Mouse (Mus musculus) adrenal gland (tissue): Measurements from ENCODE around the gene Wwp2.

ENCODE experiments used
- intact Hi-C: fragments of 180-260 bp; cut with DNase I; formaldehyde crosslinking; loops from one replicate; pipeline ENCODE4 v1.15.1; 2025
- long read RNA-seq, 2 experiments: library from polyadenylated mRNA; unstranded; transcript quantifications; one replicate each; pipeline ENCODE4 v2.0.0; 2020; ENCODE audit warnings: borderline replicate concordance in 1 of 2; ENCODE audit not compliant: insufficient replicate concordance in 1 of 2

Wwp2 gene
- long read RNA-seq, experiment 1, full-length matches to known transcripts, result 7 of 15 reads
- long read RNA-seq, experiment 1, partial matches to known transcripts, result 1 of 15 reads
- long read RNA-seq, experiment 1, other reads (novel, unspliced or antisense), result 7 of 15 reads
- long read RNA-seq, experiment 2, full-length matches to known transcripts, result 5 of 9 reads
- long read RNA-seq, experiment 2, partial matches to known transcripts, result 0 of 9 reads
- long read RNA-seq, experiment 2, other reads (novel, unspliced or antisense), result 4 of 9 reads

DNA sequence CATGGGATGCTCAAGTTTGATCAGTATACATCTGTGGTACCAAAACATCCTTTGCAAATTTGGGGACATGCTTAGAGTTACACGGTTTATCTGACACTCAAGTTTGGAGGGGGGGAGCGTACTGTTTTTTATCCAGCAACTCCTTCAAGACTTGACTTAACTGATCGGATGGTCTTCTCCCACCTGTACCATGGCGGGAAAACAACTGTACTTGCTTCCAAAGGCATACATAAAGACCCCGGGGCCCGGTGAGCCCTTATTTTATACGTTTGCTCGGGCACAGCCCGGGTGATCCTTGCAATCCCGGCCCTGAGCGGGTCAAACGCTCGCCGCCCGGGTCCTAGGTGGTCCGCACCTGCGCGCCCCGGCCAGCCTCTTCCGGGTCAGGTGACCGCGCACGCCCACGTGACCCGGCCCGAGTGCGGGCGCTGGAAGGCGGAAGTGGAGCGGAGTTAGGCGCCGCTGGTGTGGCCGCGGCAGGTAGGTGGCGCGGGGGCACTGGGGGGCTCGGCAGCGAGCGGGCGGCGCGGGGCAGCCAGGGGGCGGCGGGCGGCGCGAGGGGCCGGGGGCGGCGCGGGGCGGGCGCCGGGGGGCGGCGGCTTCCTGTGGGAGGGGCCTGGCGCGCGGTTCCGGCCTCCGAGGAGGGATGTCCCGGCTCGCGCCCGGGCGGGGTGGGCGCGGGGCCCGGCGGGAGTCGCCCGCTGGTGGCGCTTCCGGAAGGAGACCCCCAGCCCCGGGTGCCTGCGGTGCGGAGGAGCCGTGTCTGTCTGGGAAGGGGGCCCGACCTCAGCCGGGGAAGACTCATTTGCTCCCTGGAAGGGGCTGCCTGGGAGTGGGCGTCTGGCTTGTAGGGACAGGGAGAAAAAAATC lies at the start of gene Wwp2:
Gene Wwp2 (plus strand): TSS at position 404 of the 870 bp plus-strand sequence.
- intact Hi-C loops, result no loop called here

DNA sequence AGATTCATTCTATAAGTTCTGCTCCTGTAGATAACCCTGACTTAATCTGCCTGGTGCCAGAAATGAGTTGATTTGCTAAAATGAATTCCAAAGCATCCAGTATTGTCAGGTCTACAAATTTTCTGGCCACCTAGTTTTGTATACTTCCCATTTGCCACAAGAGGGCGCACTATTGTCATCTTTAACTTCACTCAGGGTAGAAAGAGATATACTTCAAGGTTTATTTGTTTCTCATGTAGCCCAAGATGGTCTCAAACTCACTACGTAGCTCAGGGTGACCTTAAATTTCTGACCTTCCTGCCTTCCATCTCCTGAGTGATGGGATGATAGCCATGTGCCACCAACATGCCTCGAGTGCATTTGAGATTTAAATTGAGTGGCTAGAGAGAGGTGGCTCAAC lies 49.5 kb upstream of the Wwp2 start:
- intact Hi-C loops, result no loop called here

GRCm38 (mm10) chr8:107387861-107388260 lies 48.3 kb upstream of the Wwp2 start:
- intact Hi-C loops, result loop anchor here (2.0 kb wide), 1 partner anchor 37 kb away; the partner anchor contains the start of gene Nob1

GRCm38 (mm10) chr8:107389557-107389956 lies 46.6 kb upstream of the Wwp2 start:
- intact Hi-C loops, result loop anchor here (2.0 kb wide), 1 partner anchor 35 kb away; the partner anchor contains the start of gene Nob1

- intact Hi-C loops, result no loop called here
Measured at GRCm38 (mm10) chr8:107390476-107391135, 45.6 kb upstream of the Wwp2 start.

DNA sequence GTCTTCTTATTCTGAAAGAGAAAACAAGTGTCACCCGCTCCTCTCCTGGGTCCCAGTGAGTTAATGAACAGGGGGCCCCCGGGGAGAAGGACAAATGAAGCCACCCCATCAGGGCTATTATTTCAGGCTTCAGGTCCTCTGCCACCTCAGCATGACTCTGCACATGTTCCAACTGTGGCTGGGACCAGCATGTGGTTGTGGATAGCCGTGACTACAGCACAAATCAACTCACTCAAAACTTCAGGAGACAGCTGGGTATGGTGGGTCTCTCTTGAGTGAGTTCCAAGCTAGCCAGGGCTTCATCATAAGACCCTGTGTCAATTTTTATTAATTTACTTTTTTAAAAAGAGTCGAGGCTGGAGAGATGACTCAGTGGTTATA lies 45.0 kb upstream of the Wwp2 start:
- intact Hi-C loops, result no loop called here

- intact Hi-C loops, result no loop called here
Measured at GRCm38 (mm10) chr8:107395397-107395796, 40.8 kb upstream of the Wwp2 start.

DNA sequence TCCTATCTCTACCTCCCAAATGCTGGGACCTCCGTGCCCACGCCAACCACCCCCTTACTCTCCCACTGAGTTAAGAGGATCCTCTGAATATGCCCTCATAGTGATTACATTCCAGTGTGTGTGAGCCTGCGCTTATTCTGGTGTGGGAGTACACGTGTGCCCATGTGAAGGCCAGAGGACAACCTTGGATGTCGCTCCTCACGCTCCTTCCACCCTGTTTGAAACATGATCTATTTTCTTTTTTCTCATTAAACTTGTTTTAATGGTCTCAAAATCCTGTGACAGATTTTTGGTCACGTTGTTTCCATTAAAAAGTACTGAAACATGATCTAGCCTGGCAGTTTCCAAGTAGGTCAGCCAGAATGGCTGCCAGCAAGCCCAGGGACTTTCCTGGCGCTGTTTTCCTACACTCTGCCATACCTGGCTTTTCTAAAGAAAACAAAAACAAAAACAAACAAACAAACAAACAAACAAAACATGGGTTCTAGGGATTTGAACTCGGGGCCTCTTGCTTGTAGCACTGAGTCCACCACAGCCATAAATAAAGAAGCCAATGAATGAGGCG lies 40.0 kb upstream of the Wwp2 start:
- intact Hi-C loops, result no loop called here

DNA sequence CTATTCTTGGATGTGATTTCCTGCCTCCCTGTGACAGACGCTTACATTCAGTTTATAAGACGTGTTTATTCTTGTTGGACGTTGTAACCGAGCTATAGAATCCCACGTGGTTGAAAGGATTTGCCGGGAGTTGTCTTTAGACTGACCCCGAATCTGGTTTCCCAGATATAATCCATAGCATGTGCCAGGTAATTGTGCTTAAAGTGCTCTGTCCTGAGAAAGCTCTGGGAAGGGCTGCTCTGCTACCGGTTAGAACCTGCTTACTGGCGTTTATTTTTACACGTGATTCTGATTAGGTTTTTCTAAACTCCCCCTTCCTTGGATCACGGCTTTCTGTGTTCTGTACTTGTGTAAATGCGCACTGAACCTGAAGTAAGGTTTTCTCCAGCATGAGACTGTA lies 38.5 kb upstream of the Wwp2 start:
- intact Hi-C loops, result no loop called here

- intact Hi-C loops, result no loop called here
Measured at GRCm38 (mm10) chr8:107399495-107399894, 36.7 kb upstream of the Wwp2 start.

DNA sequence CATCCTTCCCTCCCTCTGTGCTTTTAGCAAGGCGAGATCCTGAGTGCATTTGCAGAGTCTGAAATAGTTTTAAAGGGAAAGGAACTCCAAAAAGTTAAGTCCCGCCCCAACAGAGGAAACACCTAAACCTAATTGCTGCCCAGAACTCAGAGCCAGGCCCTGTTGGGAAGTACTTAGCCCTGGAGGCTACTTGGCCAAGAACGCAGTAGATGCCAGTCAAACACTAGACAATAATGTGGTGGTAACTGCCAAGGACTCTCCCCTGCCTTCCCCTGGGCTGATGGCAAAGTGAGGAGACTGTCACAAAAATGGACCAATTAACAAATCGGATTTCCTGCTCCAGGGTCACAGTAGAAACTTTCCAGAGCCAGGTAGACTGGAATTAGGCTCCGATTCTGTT lies 34.3 kb upstream of the Wwp2 start:
- intact Hi-C loops, result no loop called here

- intact Hi-C loops, result no loop called here
Measured at GRCm38 (mm10) chr8:107403038-107403781, 33.0 kb upstream of the Wwp2 start, which contains the start of gene Nqo1. TSS of gene Nqo1 (minus strand) at chr8:107403206.

DNA sequence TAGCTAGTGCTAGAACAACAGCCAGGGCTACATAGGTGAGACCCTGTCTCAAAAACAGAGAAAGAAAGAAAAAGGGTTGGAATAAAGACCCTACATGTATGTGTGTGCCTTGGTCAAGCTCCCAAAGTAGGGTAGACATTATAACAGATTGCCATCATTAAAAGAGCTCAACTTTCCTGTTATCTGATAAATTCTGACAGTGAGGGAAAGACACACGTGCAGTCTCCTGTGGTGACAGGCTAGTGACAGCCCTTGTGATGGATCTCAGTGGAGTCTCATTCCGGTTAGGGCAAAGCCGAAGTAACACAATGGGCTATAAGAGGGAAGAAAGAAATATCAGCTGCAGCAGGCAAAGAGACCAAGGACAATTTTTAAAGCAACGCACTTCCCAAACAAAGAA lies 32.1 kb upstream of the Wwp2 start:
- intact Hi-C loops, result no loop called here

DNA sequence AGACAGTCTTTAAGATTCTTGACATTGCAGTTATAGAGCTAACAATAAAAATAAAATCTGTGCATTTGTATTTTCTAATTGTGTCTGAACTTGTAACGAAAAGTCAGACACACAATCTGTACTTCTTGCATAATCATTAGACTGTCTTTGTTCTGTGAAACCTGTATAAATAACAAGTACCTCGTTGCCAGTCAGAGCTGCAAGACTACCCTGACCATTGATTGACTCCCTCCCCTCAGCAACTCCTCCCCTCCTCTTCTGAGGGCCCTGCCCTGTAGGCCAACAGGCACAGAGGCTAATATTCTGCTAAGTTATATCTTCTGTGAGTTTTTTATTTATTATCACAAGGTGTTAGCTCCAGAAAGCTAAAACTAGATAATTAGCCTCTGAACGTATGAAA lies 30.2 kb upstream of the Wwp2 start:
- intact Hi-C loops, result no loop called here

GRCm38 (mm10) chr8:107411391-107411790 lies 24.8 kb upstream of the Wwp2 start:
- intact Hi-C loops, result no loop called here

GRCm38 (mm10) chr8:107412552-107412951 lies 23.6 kb upstream of the Wwp2 start:
- intact Hi-C loops, result no loop called here

DNA sequence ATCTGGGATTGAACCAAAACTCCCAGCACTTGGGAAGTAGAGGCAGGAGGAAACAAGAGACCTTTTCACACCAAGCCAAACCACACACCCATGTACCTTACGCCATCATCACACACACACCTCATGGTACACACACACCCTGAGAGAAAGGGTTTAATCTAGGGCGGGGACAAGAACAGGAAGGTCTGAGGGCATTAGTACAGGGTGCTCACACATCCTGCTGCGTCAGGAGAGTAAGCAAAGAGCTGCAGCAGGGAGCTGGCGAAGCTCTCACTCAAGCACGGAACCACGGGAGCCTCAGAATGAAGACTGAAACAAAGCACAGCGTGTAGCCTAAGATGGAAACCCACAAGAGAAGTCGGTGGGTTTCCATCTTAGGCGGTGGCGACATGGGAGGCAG lies 22.3 kb upstream of the Wwp2 start:
- intact Hi-C loops, result no loop called here

DNA sequence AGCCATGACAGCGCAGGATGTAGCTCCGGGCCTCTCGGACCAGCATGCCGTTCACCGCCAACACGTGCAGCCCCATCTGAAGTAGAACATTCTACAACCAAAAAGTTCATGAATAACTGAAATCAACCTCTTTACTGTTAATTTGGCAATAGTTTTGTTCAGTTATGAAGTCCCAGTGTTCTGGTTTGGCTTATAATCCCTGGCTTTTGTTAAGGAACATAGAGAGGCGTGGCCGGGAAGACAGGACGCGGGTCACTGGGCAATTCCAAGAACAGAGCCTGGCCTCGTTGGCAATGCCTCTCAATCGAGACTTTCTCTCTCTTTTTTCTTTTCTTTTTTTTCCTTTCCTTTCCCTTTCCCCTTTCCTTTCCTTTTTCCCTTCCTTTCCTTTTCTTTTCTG lies 19.2 kb upstream of the Wwp2 start:
- intact Hi-C loops, result no loop called here

GRCm38 (mm10) chr8:107424176-107424575 lies 12.0 kb upstream of the Wwp2 start:
- intact Hi-C loops, result loop anchor here (2.0 kb wide), 2 partner anchors 35 to 321 kb away; no protein-coding TSS in a partner anchor

DNA sequence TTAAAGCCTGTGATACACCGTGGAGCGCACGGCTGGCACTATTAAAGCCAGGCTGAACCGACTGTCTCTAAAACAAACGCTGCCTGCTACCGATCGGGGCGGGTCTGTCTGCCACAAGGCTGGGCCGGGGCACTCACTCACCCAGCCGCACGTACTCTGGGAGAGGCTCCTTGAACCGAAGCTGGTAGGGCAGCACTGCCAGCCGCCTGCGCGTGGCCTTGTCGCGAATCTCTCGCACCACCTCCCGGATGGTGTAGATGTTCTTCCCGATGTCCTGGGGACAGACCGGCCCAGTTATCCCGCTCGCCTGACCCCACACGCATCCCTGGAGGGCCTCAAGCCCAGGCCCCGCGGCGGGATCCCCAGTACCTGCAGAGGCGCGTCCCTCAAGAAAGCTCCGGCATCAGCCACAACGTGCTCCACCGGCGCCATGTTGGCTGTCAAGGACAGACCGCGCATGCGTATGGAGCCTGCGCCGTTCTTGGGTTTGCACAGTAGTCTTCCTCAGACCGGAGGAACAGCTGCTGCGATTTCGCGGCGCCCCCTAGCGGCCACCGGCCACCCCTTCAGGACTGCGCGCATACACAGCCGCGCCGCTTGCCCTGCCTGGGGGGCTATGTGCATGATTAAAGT lies 11.5 kb upstream of the Wwp2 start, which contains the start of gene Nob1:
Gene Nob1 (minus strand): TSS at position 455 of the 633 bp plus-strand sequence.
- intact Hi-C loops, result loop anchor here (2.0 kb wide), 2 partner anchors 36 to 322 kb away; no protein-coding TSS in a partner anchor
